Mouse (Mus musculus): ENCODE results near the gene Cend1. TPM values are rescaled to one million over a fixed set of nuclear protein-coding genes. Genes with fewer than 3 reads are reported as not detected.
A peak's percentile ranks its signal among the peaks of the same experiment; 100 is the strongest.
"Not testable (repeated sequence)": the region's sequence is repeated elsewhere in the genome, so short reads cannot be mapped to it uniquely, and the experiment has no call there.

Gene Cend1
- total and polyA plus RNA-seq, 2 experiments from 2014 or later = 0.27 to 1.8 TPM

- H3K4me1 ChIP-seq (ENCODE audit: control insufficient read depth, insufficient read depth) = peaks cover 24% of the 10 kb centered on the region
- H3K27ac ChIP-seq (ENCODE audit: low read depth) = no peak overlapping the region
- no peaks in the 10 kb centered on the region for H3K9me3 ChIP-seq (replicated peaks; ENCODE audit: control insufficient read depth, low read length)
- ATAC-seq (ENCODE audit: insufficient read depth, low read depth) (no peak), DNase-seq (ENCODE audit: low spot score) (no peak)
- H3K27me3 ChIP-seq (ENCODE audit: control insufficient read depth, insufficient read depth, low read length) = no peaks in the 10 kb centered on the region
- TF ChIP-seq EP300 (IDR thresholded peaks at IDR 0.05; ENCODE audit: low read depth) (no peak), CTCF (IDR thresholded peaks at IDR 0.05; ENCODE audit: low read depth) (no peak)
- no peak overlapping the region for H3K4me2 ChIP-seq (ENCODE audit: low read depth, low read length)
- H3K9ac ChIP-seq (replicated peaks; ENCODE audit: low read depth, low read length) = no peak overlapping the region
- H3K4me3 ChIP-seq (ENCODE audit: low read depth, low read length) = no peak overlapping the region
- peaks cover 25% of the 10 kb centered on the region for H3K36me3 ChIP-seq (replicated peaks; ENCODE audit: control insufficient read depth, insufficient read depth, low read length)
Measured at GRCm38 (mm10) chr7:141451928-141452327, 22.6 kb upstream of the Cend1 start.

GRCm38 (mm10) chr7:141447110-141447991, 18.1 kb upstream of the Cend1 start, which contains the start of gene Rplp2:
Rplp2 (plus strand) TSS chr7:141447370.
- Histone ChIP-seq H3K27me3 (ENCODE audit: control insufficient read depth, insufficient read depth, low read length) (no peaks in the 10 kb centered on the region), H3K9ac (replicated peaks; ENCODE audit: low read depth, low read length) (peak within 1 kb of the TSS; percentile 82), H3K4me2 (ENCODE audit: low read depth, low read length) (peak within 1 kb of the TSS; percentile 71), H3K36me3 (replicated peaks; ENCODE audit: control insufficient read depth, insufficient read depth, low read length) (peaks cover 25% of the 10 kb centered on the region), H3K4me3 (ENCODE audit: low read depth, low read length) (peak within 1 kb of the TSS; percentile 71), H3K9me3 (replicated peaks; ENCODE audit: control insufficient read depth, low read length) (no peaks in the 10 kb centered on the region), H3K27ac (ENCODE audit: low read depth) (peak within 1 kb of the TSS; percentile 89), H3K4me1 (ENCODE audit: control insufficient read depth, insufficient read depth) (peaks cover 20% of the 10 kb centered on the region)
- DNase-seq (ENCODE audit: low spot score) (peak; percentile 94), ATAC-seq (ENCODE audit: insufficient read depth, low read depth) (peak; percentile 91)
- under 1% methylated on average over 63 of the region's 63 CpGs for WGBS
- TF ChIP-seq CTCF (IDR thresholded peaks at IDR 0.05; ENCODE audit: low read depth) = no peak
- TF ChIP-seq EP300 (IDR thresholded peaks at IDR 0.05; ENCODE audit: low read depth) = peak; percentile 94

- H3K36me3 ChIP-seq (replicated peaks; ENCODE audit: control insufficient read depth, insufficient read depth, low read length) = peaks cover 19% of the 10 kb centered on the region
- not testable (repeated sequence) for H3K27me3 ChIP-seq (ENCODE audit: control insufficient read depth, insufficient read depth, low read length); DNase-seq (ENCODE audit: low spot score); H3K9me3 ChIP-seq (replicated peaks; ENCODE audit: control insufficient read depth, low read length); H3K27ac ChIP-seq (ENCODE audit: low read depth); ATAC-seq (ENCODE audit: insufficient read depth, low read depth); H3K4me2 ChIP-seq (ENCODE audit: low read depth, low read length); H3K9ac ChIP-seq (replicated peaks; ENCODE audit: low read depth, low read length)
- WGBS = 66% methylated on average over 3 of the region's 3 CpGs
- H3K4me1 ChIP-seq (ENCODE audit: control insufficient read depth, insufficient read depth) = peaks cover 20% of the 10 kb centered on the region
- H3K4me3 ChIP-seq (ENCODE audit: low read depth, low read length) = peak overlapping the region; percentile 71; the same call in 1 of the 2 replicates
Measured at GRCm38 (mm10) chr7:141446374-141446773, 17.1 kb upstream of the Cend1 start.

GRCm38 (mm10) chr7:141443828-141444237, 14.5 kb upstream of the Cend1 start, which contains the start of gene Pidd1:
Pidd1 (minus strand) TSS chr7:141444025.
- DNase-seq (ENCODE audit: low spot score) = peak; percentile 82
- WGBS = 0% methylated on average over 25 of the region's 25 CpGs
- Histone ChIP-seq H3K27ac (ENCODE audit: low read depth) (peak within 1 kb of the TSS; percentile 70), H3K9me3 (replicated peaks; ENCODE audit: control insufficient read depth, low read length) (no peaks in the 10 kb centered on the region), H3K9ac (replicated peaks; ENCODE audit: low read depth, low read length) (peak within 1 kb of the TSS; percentile 39), H3K4me1 (ENCODE audit: control insufficient read depth, insufficient read depth) (peaks cover 22% of the 10 kb centered on the region), H3K4me2 (ENCODE audit: low read depth, low read length) (peak within 1 kb of the TSS; percentile 91), H3K4me3 (ENCODE audit: low read depth, low read length) (peak within 1 kb of the TSS; percentile 55), H3K27me3 (ENCODE audit: control insufficient read depth, insufficient read depth, low read length) (no peaks in the 10 kb centered on the region), H3K36me3 (replicated peaks; ENCODE audit: control insufficient read depth, insufficient read depth, low read length) (peaks cover 5% of the 10 kb centered on the region)
- TF ChIP-seq EP300 (IDR thresholded peaks at IDR 0.05; ENCODE audit: low read depth) = no peak
- no peak for TF ChIP-seq CTCF (IDR thresholded peaks at IDR 0.05; ENCODE audit: low read depth)
- peak; percentile 51 for ATAC-seq (ENCODE audit: insufficient read depth, low read depth)

GRCm38 (mm10) chr7:141443081-141443821, 14.0 kb upstream of the Cend1 start:
- H3K9ac ChIP-seq (replicated peaks; ENCODE audit: low read depth, low read length) = peak overlapping the region; percentile 39
- no peaks in the 10 kb centered on the region; the same call in 1 of the 2 replicates for H3K36me3 ChIP-seq (replicated peaks; ENCODE audit: control insufficient read depth, insufficient read depth, low read length)
- peak overlapping the region; percentile 70 for H3K27ac ChIP-seq (ENCODE audit: low read depth)
- DNase-seq (ENCODE audit: low spot score) (peak; percentile 58), ATAC-seq (ENCODE audit: insufficient read depth, low read depth) (no peak)
- 15% methylated on average over 12 of the region's 12 CpGs for whole genome bisulfite sequencing
- peak overlapping the region; percentile 55 for H3K4me3 ChIP-seq (ENCODE audit: low read depth, low read length)
- H3K4me2 ChIP-seq (ENCODE audit: low read depth, low read length) = peak overlapping the region; percentile 91
- H3K4me1 ChIP-seq (ENCODE audit: control insufficient read depth, insufficient read depth) = peaks cover 16% of the 10 kb centered on the region
- TF ChIP-seq CTCF (IDR thresholded peaks at IDR 0.05; ENCODE audit: low read depth) (peak; percentile 30; the same call in 1 of the 2 replicates), EP300 (IDR thresholded peaks at IDR 0.05; ENCODE audit: low read depth) (no peak)
- H3K9me3 ChIP-seq (replicated peaks; ENCODE audit: control insufficient read depth, low read length) = no peaks in the 10 kb centered on the region
- no peaks in the 10 kb centered on the region for H3K27me3 ChIP-seq (ENCODE audit: control insufficient read depth, insufficient read depth, low read length)
